Mouse (Mus musculus) testis, adult 2 months (tissue): ENCODE measurements around the gene Rapgef5. TPM values are rescaled to one million over a fixed set of nuclear protein-coding genes. Genes with fewer than 3 reads are reported as not detected.

Experiments
- H3K27ac ChIP-seq: fragments of 200-500 bp; 2 replicates; pipeline ENCODE4 v1.5.1; 2012; ENCODE audit warnings: low read depth, low read length; ENCODE audit not compliant: control insufficient read depth, insufficient read depth
- H3K27me3 ChIP-seq: fragments of 200-500 bp; 2 replicates; pipeline ENCODE4 v1.6.1; 2012; ENCODE audit warnings: mild to moderate bottlenecking, low read length, moderate library complexity; ENCODE audit not compliant: control insufficient read depth, insufficient read depth
- H3K36me3 ChIP-seq: fragments of 200-500 bp; 2 replicates; pipeline ENCODE4 v1.6.1; 2012; ENCODE audit warnings: mild to moderate bottlenecking, low read length; ENCODE audit not compliant: control insufficient read depth, insufficient read depth
- H3K4me1 ChIP-seq: fragments of 200-500 bp; 2 replicates; pipeline ENCODE4 v1.6.1; 2012; ENCODE audit warnings: low read length; ENCODE audit not compliant: control insufficient read depth, insufficient read depth
- H3K4me3 ChIP-seq: fragments of 200-500 bp; 2 replicates; pipeline ENCODE4 v1.5.1; 2012; ENCODE audit warnings: low read depth, mild to moderate bottlenecking, low read length, moderate library complexity, mixed read lengths; ENCODE audit not compliant: control insufficient read depth
- CTCF ChIP-seq: fragments of 200-500 bp; IDR thresholded peaks from 2 replicates; pipeline ENCODE4 v1.5.1; 2012; ENCODE audit warnings: low read depth, mild to moderate bottlenecking, inconsistent platforms, low read length, moderate library complexity; ENCODE audit not compliant: control insufficient read depth, insufficient read depth, insufficient replicate concordance
- POLR2A ChIP-seq: fragments of 200-500 bp; IDR thresholded peaks from 2 replicates; pipeline ENCODE4 v1.6.1; 2012; ENCODE audit warnings: low read depth, mild to moderate bottlenecking, inconsistent platforms, low read length, moderate library complexity; ENCODE audit not compliant: control insufficient read depth
- polyA plus RNA-seq: library from polyadenylated mRNA; depleted of rRNA; stranded (reverse); fragments of >200 nt; gene quantifications from 2 replicates; pipeline ENCODE4 v1.2.3, GENCODE M21; 2012

The Rapgef5 gene
- polyA plus RNA-seq, 1 experiment = 5.8 TPM

DNA sequence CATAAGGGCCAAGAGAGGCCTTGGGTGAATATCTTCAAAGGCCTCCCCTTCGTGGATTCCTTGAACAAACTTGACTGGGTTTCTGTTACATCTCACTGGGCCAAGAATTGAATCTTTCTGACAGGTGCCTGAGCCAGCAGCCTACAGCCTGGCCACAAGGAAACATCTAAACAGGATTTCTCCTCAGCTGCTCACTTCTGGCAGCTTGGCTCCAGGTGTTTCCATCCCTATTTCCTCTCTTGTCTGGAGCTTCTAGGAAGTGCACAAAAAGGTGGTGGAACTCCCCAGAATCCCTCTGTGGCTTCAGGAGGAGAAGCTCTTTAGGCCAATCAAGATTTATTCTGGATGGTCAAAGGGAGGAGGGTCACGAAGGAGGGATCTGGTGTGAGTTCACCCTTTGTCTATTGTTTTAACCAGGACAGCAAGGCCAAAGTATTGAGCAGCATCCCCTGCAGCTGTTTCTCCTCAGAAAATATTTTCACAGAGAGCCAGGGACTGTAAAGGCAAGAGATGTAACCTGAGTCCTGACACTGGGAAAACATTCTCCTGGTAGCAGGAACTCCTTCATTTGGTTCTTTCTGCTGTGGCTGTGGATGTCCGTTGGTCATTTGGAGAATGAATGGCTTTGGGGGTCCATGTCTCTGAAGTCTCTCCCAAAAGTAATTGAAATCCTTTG is 19.6 kb upstream of the Rapgef5 start:
- Histone ChIP-seq H3K36me3 (no peaks in the 10 kb centered on the region), H3K27me3 (no peaks in the 10 kb centered on the region), H3K4me1 (no peaks in the 10 kb centered on the region), H3K4me3 (no peak overlapping the region), H3K27ac (no peak overlapping the region)
- TF ChIP-seq CTCF (no peak), POLR2A (no peak)

DNA sequence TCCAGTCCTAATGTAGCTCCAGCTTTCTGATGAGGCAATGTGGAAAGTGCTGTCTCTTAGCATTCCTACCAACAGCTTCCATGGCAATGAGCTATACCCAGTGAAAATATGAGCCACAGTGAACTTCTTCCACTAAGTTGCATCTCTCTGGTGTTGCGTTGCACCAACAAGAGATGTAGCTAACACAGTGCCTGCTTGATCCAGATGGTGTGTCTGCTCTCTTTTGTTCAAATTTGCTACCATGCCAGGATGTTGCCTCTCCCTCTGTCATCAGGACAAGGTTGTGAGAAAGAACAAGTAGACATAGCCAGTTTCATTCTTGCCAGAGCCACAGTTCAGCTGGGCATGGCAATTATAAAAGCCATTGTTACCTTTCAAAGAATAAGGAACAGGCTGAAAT is 18.9 kb upstream of the Rapgef5 start:
- Histone ChIP-seq H3K27ac (no peak overlapping the region), H3K4me3 (no peak overlapping the region), H3K4me1 (no peaks in the 10 kb centered on the region), H3K36me3 (no peaks in the 10 kb centered on the region), H3K27me3 (no peaks in the 10 kb centered on the region)
- TF ChIP-seq CTCF = no peak
- no peak for TF ChIP-seq POLR2A

DNA sequence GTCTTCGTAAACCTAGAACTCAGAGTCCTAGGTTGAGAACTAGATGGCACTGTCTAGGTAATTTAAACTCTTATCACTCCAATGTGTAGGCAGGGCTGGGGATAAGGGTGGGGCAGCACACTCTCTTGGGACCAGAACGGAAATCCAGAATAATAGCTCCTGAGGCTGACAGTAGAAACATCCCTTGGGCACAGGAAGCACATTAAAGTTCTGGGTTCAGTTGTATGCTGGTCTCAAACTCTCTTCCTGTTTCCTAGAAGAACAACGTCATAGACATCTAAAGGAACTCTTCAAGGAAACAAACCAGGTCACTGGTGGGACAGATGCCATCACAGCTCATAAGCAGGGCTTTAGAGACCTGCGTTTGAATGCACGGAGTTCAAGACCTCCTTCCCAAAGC is 17.0 kb upstream of the Rapgef5 start:
- no peak for TF ChIP-seq CTCF
- TF ChIP-seq POLR2A = no peak
- Histone ChIP-seq H3K27ac (no peak overlapping the region), H3K4me3 (no peak overlapping the region), H3K36me3 (no peaks in the 10 kb centered on the region), H3K27me3 (no peaks in the 10 kb centered on the region), H3K4me1 (no peaks in the 10 kb centered on the region)

DNA sequence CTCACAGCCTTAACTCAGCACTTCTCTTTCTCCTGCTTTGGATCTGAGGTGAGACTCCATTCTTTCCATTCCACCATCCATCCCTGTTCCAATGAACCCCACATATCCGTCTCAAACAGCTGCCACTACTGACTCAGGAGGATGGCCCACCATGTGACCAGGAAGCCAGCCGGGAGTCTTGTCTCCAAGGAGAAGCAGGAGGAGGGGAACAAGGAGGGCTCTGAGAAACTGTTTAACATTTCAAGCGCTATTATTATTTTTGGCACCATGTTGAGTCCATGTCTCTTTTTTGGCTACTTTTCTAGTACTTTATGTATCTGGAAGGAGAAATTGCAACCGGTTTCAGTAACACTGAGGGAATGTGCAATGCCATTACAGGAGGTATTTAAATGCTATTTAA is 15.1 kb upstream of the Rapgef5 start:
- Histone ChIP-seq H3K27me3 (no peaks in the 10 kb centered on the region), H3K36me3 (no peaks in the 10 kb centered on the region), H3K27ac (no peak overlapping the region), H3K4me3 (no peak overlapping the region), H3K4me1 (no peaks in the 10 kb centered on the region)
- no peak for TF ChIP-seq POLR2A

DNA sequence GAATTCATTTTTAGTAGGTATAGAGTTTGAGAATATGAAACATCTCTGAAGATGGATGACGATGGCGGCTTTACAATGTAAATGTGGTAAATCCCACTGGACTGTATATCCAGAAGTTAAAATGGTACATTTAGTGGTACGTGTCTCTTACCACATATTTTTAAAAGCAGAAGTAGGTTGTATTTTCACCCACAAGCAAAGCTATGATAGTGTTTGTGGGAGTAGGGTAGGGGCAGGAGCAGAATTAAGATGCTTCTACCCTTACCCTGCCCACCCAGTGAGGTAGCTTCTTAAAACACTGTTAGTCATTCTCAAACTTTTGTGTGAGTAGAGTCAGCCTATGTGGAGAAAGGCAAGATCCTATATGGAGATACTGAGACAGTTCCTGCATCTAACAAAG is 13.4 kb upstream of the Rapgef5 start:
- H3K27me3 ChIP-seq = no peaks in the 10 kb centered on the region
- TF ChIP-seq POLR2A (no peak), CTCF (no peak)
- no peak overlapping the region for H3K4me3 ChIP-seq
- H3K36me3 ChIP-seq = no peaks in the 10 kb centered on the region
- no peak overlapping the region for H3K27ac ChIP-seq
- no peaks in the 10 kb centered on the region for H3K4me1 ChIP-seq

DNA sequence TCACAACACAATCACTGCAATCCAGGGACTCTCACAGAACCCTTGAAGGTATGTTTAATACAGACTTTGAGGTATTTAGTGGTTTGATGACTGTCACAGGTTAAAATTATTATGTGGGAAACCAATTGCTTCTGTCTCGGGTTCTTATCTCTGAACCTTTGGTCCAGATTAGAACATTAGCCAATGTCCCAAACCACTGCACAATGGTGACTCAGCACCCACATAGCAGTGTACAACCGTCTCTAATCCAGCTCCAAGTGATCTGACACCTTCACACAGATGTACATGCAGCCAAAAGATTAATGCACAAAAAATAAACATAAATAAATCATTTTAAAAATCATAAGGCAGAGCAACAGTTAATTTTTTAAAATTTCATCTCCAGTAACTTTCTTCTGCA is 11.1 kb upstream of the Rapgef5 start:
- no peaks in the 10 kb centered on the region for H3K4me1 ChIP-seq
- TF ChIP-seq CTCF (no peak), POLR2A (no peak)

DNA sequence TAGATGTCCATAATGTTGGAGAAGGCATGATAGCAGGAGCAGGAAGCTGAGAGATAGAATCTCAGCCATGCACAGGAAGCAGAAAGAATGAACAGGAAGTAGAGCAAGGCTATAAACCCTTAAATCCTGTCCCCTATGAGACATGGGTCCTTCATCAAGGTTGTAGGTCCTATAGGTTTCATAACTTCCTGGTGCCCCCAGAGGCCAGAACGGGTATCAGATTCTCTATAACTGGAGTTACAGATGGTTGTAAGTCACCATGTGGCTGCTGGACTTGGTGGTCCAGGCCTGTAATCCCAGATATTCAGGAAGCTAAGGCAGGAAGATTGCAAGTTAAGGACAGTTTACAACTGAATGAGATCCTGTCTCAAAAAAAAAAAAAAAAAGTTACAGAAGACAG is 8.5 kb upstream of the Rapgef5 start:
- H3K27me3 ChIP-seq = no peaks in the 10 kb centered on the region
- H3K4me3 ChIP-seq = no peak overlapping the region
- H3K4me1 ChIP-seq = no peaks in the 10 kb centered on the region
- no peaks in the 10 kb centered on the region for H3K36me3 ChIP-seq
- H3K27ac ChIP-seq = no peak overlapping the region
- TF ChIP-seq CTCF = no peak
- no peak for TF ChIP-seq POLR2A

More for the DNA sequence above, 11.1 kb upstream of the Rapgef5 start:
- Histone ChIP-seq H3K36me3 (no peaks in the 10 kb centered on the region), H3K27ac (no peak overlapping the region), H3K27me3 (no peaks in the 10 kb centered on the region), H3K4me3 (no peak overlapping the region)

DNA sequence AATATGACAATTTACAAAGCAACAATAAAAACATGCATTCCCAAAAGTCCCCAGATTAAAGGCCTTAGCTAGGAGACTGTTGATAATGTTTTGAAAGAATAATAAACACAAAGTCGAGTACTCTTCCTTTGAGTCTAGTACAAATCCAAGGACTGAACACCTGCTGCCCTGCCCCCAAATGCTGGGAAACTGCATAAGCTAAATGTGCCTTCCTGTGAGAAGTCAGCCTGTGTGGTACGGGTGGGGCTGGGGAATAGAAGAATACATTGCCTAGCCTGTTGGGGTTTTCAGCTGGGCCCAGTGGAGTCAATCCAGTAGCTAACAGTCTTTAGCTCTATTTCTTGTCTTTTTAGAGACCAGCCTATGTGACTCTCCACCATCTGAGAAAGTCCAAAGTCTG is 6.4 kb upstream of the Rapgef5 start:
- TF ChIP-seq POLR2A (no peak), CTCF (no peak)
- H3K27me3 ChIP-seq = no peaks in the 10 kb centered on the region
- H3K27ac ChIP-seq = no peak overlapping the region
- H3K4me1 ChIP-seq = no peaks in the 10 kb centered on the region
- no peaks in the 10 kb centered on the region for H3K36me3 ChIP-seq
- no peak overlapping the region for H3K4me3 ChIP-seq
